Mouse (Mus musculus) MEL (cell line): ENCODE data around the gene Gm21969. TPM values are rescaled to one million over a fixed set of nuclear protein-coding genes. Genes with fewer than 3 reads are reported as not detected.

Experiments
- DNase-seq: peaks from one replicate; pipeline ENCODE4 v3.0.0; 2011; ENCODE audit warnings: low read depth, low spot score
- H3K27ac ChIP-seq: 2 replicates; pipeline ENCODE4 v1.5.1; 2012; ENCODE audit warnings: low read depth, mild to moderate bottlenecking, control low read depth, low read length, moderate library complexity; ENCODE audit not compliant: control insufficient read depth
- H3K27me3 ChIP-seq, 2 experiments: fragments of 150-350 bp in 1 of 2; sonication (generic) in 1 of 2; 2 replicates each; pipeline ENCODE4 v1.6.1; 2012; ENCODE audit warnings: low read length in 2 of 2, mild to moderate bottlenecking in 2 of 2, improper control_type of control experiment in 1 of 2, moderate library complexity in 1 of 2; ENCODE audit not compliant: insufficient read depth in 2 of 2, control insufficient read depth in 1 of 2
- H3K36me3 ChIP-seq, 2 experiments: 2 replicates each; pipeline ENCODE4 v1.6.1; 2012 to 2014; ENCODE audit warnings: low read length in 2 of 2, improper control_type of control experiment in 1 of 2, inconsistent platforms in 1 of 2, mild to moderate bottlenecking in 1 of 2; ENCODE audit not compliant: insufficient read depth in 2 of 2, control insufficient read depth in 1 of 2
- H3K4me1 ChIP-seq, 2 experiments: fragments of 150-350 bp in 1 of 2; sonication (generic) in 1 of 2; 2 replicates each; pipeline ENCODE4 v1.6.1; 2012; ENCODE audit warnings: low read length in 2 of 2, improper control_type of control experiment in 1 of 2, mild to moderate bottlenecking in 1 of 2; ENCODE audit not compliant: insufficient read depth in 2 of 2, control insufficient read depth in 1 of 2
- H3K4me3 ChIP-seq, 2 experiments: fragments of 150-350 bp in 1 of 2; sonication (generic) in 1 of 2; 2 replicates each; pipeline ENCODE4 v1.5.1; 2012; ENCODE audit warnings: low read depth in 2 of 2, low read length in 2 of 2, mild to moderate bottlenecking in 2 of 2, moderate library complexity in 2 of 2, control low read depth in 1 of 2, improper control_type of control experiment in 1 of 2; ENCODE audit not compliant: control insufficient read depth in 1 of 2, insufficient read depth in 1 of 2
- H3K79me2 ChIP-seq: 2 replicates; pipeline ENCODE4 v1.6.1; 2012; ENCODE audit warnings: mild to moderate bottlenecking, low read length, moderate library complexity; ENCODE audit not compliant: control insufficient read depth, poor library complexity, insufficient read depth
- H3K9ac ChIP-seq: 2 replicates; pipeline ENCODE4 v1.6.1; 2012; ENCODE audit warnings: low read depth, mild to moderate bottlenecking, control low read depth, low read length, moderate library complexity; ENCODE audit not compliant: control insufficient read depth, poor library complexity, severe bottlenecking
- H3K9me3 ChIP-seq: fragments of 150-350 bp; sonication (generic); replicated peaks from 2 replicates; pipeline ENCODE4 v1.6.1; 2012; ENCODE audit warnings: mild to moderate bottlenecking, low read length, improper control_type of control experiment, moderate library complexity; ENCODE audit not compliant: insufficient read depth
- BHLHE40 ChIP-seq: IDR thresholded peaks from 2 replicates; pipeline ENCODE4 v1.6.1; 2012; ENCODE audit warnings: low read depth, mild to moderate bottlenecking, inconsistent platforms, low read length, improper control_type of control experiment, borderline replicate concordance
- CTCF ChIP-seq, 3 experiments: IDR thresholded peaks in 2 of 3; conservative IDR thresholded peaks in 1 of 3; 2 replicates each; pipeline ENCODE4 v1.5.1; 2011 to 2012; ENCODE audit warnings: low read length in 3 of 3, low read depth in 2 of 3, mild to moderate bottlenecking in 2 of 3, improper control_type of control experiment in 1 of 3, inconsistent platforms in 1 of 3, mixed read lengths in 1 of 3, moderate library complexity in 1 of 3; ENCODE audit not compliant: control insufficient read depth in 1 of 3, insufficient read depth in 1 of 3, poor library complexity in 1 of 3, severe bottlenecking in 1 of 3
- E2F4 ChIP-seq: IDR thresholded peaks from 2 replicates; pipeline ENCODE4 v1.6.1; 2011; ENCODE audit warnings: low read depth, low read length, improper control_type of control experiment, borderline replicate concordance
- ELF1 ChIP-seq: IDR thresholded peaks from 2 replicates; pipeline ENCODE4 v1.6.1; 2014; ENCODE audit warnings: low read depth, mild to moderate bottlenecking, inconsistent platforms, low read length, improper control_type of control experiment, moderate library complexity
- EP300 ChIP-seq, 2 experiments: IDR thresholded peaks; 2 replicates each; pipeline ENCODE4 v1.6.1; 2011; ENCODE audit warnings: improper control_type of control experiment in 2 of 2, low read length in 2 of 2, low read depth in 1 of 2, mild to moderate bottlenecking in 1 of 2
- GATA1 ChIP-seq: IDR thresholded peaks from 2 replicates; pipeline ENCODE4 v1.6.1; 2011; ENCODE audit warnings: low read depth, low read length, improper control_type of control experiment
- MAFK ChIP-seq: IDR thresholded peaks from 2 replicates; pipeline ENCODE4 v1.6.1; 2011; ENCODE audit warnings: low read depth, mild to moderate bottlenecking, low read length, improper control_type of control experiment, borderline replicate concordance
- MAZ ChIP-seq: IDR thresholded peaks from 2 replicates; pipeline ENCODE4 v1.6.1; 2012; ENCODE audit warnings: low read depth, mild to moderate bottlenecking, inconsistent platforms, low read length, improper control_type of control experiment
- MXI1 ChIP-seq: IDR thresholded peaks from 2 replicates; pipeline ENCODE4 v1.6.1; 2011; ENCODE audit warnings: mild to moderate bottlenecking, low read depth, low read length, improper control_type of control experiment
- MYB ChIP-seq: IDR thresholded peaks from 2 replicates; pipeline ENCODE4 v1.6.1; 2011; ENCODE audit warnings: mild to moderate bottlenecking, low read depth, low read length, improper control_type of control experiment
- MYC ChIP-seq: IDR thresholded peaks from 2 replicates; pipeline ENCODE4 v1.6.1; 2011; ENCODE audit warnings: low read depth, mild to moderate bottlenecking, low read length, improper control_type of control experiment, moderate library complexity
- POLR2A ChIP-seq, 2 experiments: IDR thresholded peaks; 2 replicates each; pipeline ENCODE4 v1.6.1; 2011 to 2012; ENCODE audit warnings: low read length in 2 of 2, mild to moderate bottlenecking in 2 of 2, control low read depth in 1 of 2, improper control_type of control experiment in 1 of 2, low read depth in 1 of 2, moderate library complexity in 1 of 2; ENCODE audit not compliant: control insufficient read depth in 1 of 2, insufficient read depth in 1 of 2, poor library complexity in 1 of 2
- RAD21 ChIP-seq: IDR thresholded peaks from 2 replicates; pipeline ENCODE4 v1.6.1; 2011; ENCODE audit warnings: mild to moderate bottlenecking, low read depth, low read length, improper control_type of control experiment
- RCOR1 ChIP-seq: IDR thresholded peaks from 2 replicates; pipeline ENCODE4 v1.6.1; 2012; ENCODE audit warnings: low read depth, mild to moderate bottlenecking, inconsistent platforms, low read length, improper control_type of control experiment
- SIN3A ChIP-seq: IDR thresholded peaks from 2 replicates; pipeline ENCODE4 v1.6.1; 2012; ENCODE audit warnings: low read length, improper control_type of control experiment, inconsistent platforms
- SMC3 ChIP-seq: IDR thresholded peaks from 2 replicates; pipeline ENCODE4 v1.6.1; 2011; ENCODE audit warnings: low read depth, low read length, improper control_type of control experiment
- TBP ChIP-seq: IDR thresholded peaks from 2 replicates; pipeline ENCODE4 v1.8.0; 2011; ENCODE audit warnings: low read depth, low read length, improper control_type of control experiment
- UBTF ChIP-seq: IDR thresholded peaks from 2 replicates; pipeline ENCODE4 v1.6.1; 2012; ENCODE audit warnings: low read depth, mild to moderate bottlenecking, inconsistent platforms, low read length, improper control_type of control experiment, moderate library complexity, borderline replicate concordance; ENCODE audit not compliant: insufficient read depth
- USF1 ChIP-seq: IDR thresholded peaks from 2 replicates; pipeline ENCODE4 v1.6.1; 2014; ENCODE audit warnings: low read depth, mild to moderate bottlenecking, inconsistent platforms, low read length, improper control_type of control experiment, moderate library complexity
- USF2 ChIP-seq, 2 experiments: IDR thresholded peaks; 2 replicates each; pipeline ENCODE4 v1.6.1; 2011 to 2012; ENCODE audit warnings: improper control_type of control experiment in 2 of 2, low read length in 2 of 2, borderline replicate concordance in 1 of 2, inconsistent platforms in 1 of 2, low read depth in 1 of 2, mild to moderate bottlenecking in 1 of 2; ENCODE audit not compliant: insufficient read depth in 1 of 2
- ZC3H11A ChIP-seq: IDR thresholded peaks from 2 replicates; pipeline ENCODE4 v1.6.1; 2012; ENCODE audit warnings: low read depth, mild to moderate bottlenecking, inconsistent platforms, low read length, improper control_type of control experiment
- ZKSCAN1 ChIP-seq: IDR thresholded peaks from 2 replicates; pipeline ENCODE4 v1.6.1; 2012; ENCODE audit warnings: low read depth, mild to moderate bottlenecking, inconsistent platforms, low read length, improper control_type of control experiment, moderate library complexity
- ZMIZ1 ChIP-seq: IDR thresholded peaks from 2 replicates; pipeline ENCODE4 v1.6.1; 2012; ENCODE audit warnings: low read depth, mild to moderate bottlenecking, inconsistent platforms, low read length, improper control_type of control experiment, moderate library complexity
- polyA plus RNA-seq, 2 experiments: library from polyadenylated mRNA; stranded (reverse) in 1 of 2; unstranded in 1 of 2; fragments of >175 nt in 1 of 2; fragments of >200 nt in 1 of 2; gene quantifications; 2 replicates each; pipeline versions ENCODE4 v1.2.1 to v1.2.4; 2012; ENCODE audit warnings: low replicate concordance in 2 of 2, low read depth in 1 of 2; ENCODE audit not compliant: insufficient read length in 2 of 2, insufficient read depth in 1 of 2, missing spikeins in 1 of 2
- total RNA-seq: library from RNA; depleted of rRNA; stranded (reverse); fragments of 300-350 nt; gene quantifications from 2 replicates; pipeline ENCODE4 v1.2.3, GENCODE M21; 2012

The Gm21969 gene
- total and polyA plus RNA-seq, 3 experiments = 0.03 TPM; not detected in 2

DNA sequence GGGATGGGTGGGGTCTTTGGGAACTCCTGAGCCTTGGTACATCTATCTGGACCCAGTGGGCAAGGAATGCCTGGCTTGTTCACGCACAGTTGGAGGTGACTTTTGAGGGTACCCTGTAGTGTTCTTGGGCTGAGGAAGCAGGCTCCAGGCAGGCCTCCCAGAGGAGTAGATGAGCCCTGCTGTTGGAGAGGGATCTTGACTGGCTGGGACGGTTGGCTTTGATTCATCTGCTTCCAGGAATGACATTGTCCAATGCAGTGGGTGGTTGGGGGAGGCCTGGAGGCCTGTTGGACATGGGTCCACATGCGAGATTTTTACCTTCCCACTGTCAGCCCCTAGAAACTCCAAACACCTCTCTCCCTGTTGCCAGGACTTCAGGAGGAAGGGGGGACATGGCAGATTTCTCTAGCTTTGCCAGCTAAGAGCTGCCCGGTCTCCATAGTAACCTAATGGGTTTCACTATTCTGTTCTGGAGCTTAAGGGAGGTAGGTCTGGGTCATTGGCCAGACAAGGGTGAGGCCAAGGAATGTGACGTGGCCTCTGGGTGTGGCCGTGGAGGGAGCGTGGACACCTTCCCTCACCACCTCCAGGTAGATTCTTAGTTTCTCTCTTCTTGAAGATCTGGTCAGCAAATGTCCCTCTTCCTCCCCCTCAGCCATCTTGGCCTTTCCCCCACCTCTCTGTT is 28.7 kb downstream of the Gm21969 start:
- no peaks in the 10 kb centered on the region for H3K9me3 ChIP-seq
- no peak for DNase-seq
- H3K4me3 ChIP-seq = no peak overlapping the region
- H3K4me1 ChIP-seq = no peaks in the 10 kb centered on the region
- no peaks in the 10 kb centered on the region for H3K27me3 ChIP-seq
- no peaks in the 10 kb centered on the region for H3K79me2 ChIP-seq
- H3K27ac ChIP-seq = no peak overlapping the region
- no peak for TF ChIP-seq SMC3
- no peak for TF ChIP-seq MYC
- TF ChIP-seq GATA1 = no peak
- no peak for TF ChIP-seq ZC3H11A
- no peak for TF ChIP-seq EP300 (IDR thresholded peaks at IDR 0.05; ENCODE audit: low read depth in 1 of 2, low read length in 2 of 2)
- TF ChIP-seq MAZ = no peak
- no peak for TF ChIP-seq USF1
- TF ChIP-seq RAD21 = no peak
- no peak for TF ChIP-seq POLR2A (IDR thresholded peaks at IDR 0.05; ENCODE audit: control insufficient read depth in 1 of 2, insufficient read depth in 1 of 2, low read depth in 1 of 2, low read length in 2 of 2, poor library complexity in 1 of 2)
- no peak for TF ChIP-seq MXI1
- TF ChIP-seq MYB = no peak
- TF ChIP-seq TBP = no peak
- TF ChIP-seq ELF1 = no peak
- no peak for TF ChIP-seq MAFK
- no peak for TF ChIP-seq CTCF (IDR thresholded peaks at IDR 0.05 in 2 of 3, conservative IDR thresholded peaks at IDR 0.05 in 1 of 3; ENCODE audit: control insufficient read depth in 1 of 3, insufficient read depth in 1 of 3, low read depth in 2 of 3, low read length in 3 of 3, poor library complexity in 1 of 3, severe bottlenecking in 1 of 3)
- no peak for TF ChIP-seq SIN3A
- H3K9ac ChIP-seq = no peak overlapping the region
- no peaks in the 10 kb centered on the region for H3K36me3 ChIP-seq

DNA sequence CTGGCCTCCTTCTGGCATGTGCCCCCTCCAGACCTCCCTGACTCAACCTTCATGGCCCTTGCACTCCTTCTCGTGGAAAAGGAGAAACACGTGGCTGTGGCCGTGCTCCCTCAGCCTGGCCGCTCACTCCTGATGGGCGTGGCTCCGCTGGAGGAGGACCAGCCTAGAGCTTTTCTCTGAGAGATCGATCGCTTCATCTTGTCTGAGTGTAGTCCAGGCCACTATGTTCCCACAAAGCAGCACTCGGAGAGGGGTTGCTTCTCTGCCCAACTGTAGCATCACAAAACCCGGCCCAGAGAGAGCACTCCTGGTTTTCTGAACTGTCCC is 29.2 kb downstream of the Gm21969 start:
- no peaks in the 10 kb centered on the region for H3K9me3 ChIP-seq
- no peaks in the 10 kb centered on the region for H3K36me3 ChIP-seq
- H3K9ac ChIP-seq = no peak overlapping the region
- H3K27ac ChIP-seq = no peak overlapping the region
- H3K4me1 ChIP-seq = no peaks in the 10 kb centered on the region
- TF ChIP-seq ELF1 (no peak), E2F4 (no peak), BHLHE40 (no peak), ZKSCAN1 (no peak), EP300 (IDR thresholded peaks at IDR 0.05; ENCODE audit: low read depth in 1 of 2, low read length in 2 of 2) (no peak), ZMIZ1 (no peak), GATA1 (no peak), MAZ (no peak), UBTF (no peak), USF2 (IDR thresholded peaks at IDR 0.05; ENCODE audit: borderline replicate concordance in 1 of 2, insufficient read depth in 1 of 2, low read depth in 1 of 2, low read length in 2 of 2) (no peak), RCOR1 (no peak)
- H3K27me3 ChIP-seq = no peaks in the 10 kb centered on the region
- no peak overlapping the region for H3K4me3 ChIP-seq
- no peaks in the 10 kb centered on the region for H3K79me2 ChIP-seq
- no peak for DNase-seq
